Mouse (Mus musculus) cerebellum, adult 9-11 months (tissue): Measurements from ENCODE around the gene Tox2.
A peak's percentile ranks its signal among the peaks of the same experiment; 100 is the strongest.

Experiments
- DNase-seq: peaks from one replicate; pipeline ENCODE4 v3.0.0; 2022

The Tox2 gene

DNA sequence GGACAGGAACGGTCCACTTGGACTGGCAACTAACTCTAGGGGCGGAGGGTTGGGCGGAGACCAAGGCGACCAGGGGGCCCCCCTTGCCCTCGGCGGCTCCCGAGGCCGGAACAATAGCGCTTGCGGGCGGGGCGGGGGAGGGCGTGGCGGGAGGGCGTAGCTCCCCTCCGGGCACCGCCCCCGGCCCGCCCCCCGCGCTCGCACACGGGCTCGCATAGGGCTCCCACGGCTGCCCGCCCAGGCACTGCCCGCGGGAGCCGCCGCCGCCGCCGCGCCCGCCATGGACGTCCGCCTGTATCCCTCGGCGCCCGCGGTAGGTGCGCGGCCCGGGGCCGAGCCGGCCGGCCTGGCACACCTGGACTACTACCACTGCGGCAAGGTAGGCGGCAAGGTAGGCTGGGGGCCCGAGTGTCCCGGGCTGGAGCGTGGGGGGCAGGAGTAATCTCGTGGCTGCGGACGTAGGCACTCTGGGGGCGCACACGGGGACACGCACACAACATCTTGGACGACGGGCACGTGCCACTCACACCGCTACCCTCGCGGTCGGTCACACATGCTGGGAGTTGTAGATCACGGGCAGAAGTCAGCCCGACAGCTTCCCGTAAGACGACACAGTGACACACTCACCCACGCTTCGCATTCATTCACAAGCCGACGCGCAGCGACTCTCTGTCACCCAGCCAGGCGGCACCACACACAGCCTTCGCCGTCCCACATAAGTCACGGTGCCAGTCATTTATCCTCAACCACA is at the start of gene Tox2:
TSS of gene Tox2 (plus strand) at position 242 of the 751 bp plus-strand sequence.
- DNase-seq = no peak

DNA sequence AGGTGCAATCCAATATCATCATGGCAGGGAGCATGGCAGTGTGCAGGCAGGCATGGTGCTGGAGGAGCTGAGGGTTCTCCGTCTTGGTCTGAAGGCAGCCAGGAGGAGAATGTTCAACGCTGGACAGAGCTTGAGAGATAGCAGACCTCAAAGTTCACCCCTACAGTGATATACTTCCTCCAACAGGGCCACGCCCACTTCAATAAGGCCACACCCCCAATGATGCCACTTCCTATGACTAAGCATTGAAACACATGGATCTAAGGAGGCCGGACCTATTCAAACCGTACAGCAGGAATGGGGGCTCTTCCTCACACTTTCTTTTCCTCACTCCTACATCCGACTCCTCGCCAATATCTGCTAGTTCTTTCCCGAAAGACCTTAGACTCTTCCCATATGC is 48.3 kb upstream of the Tox2 start:
- no peak for DNase-seq

DNA sequence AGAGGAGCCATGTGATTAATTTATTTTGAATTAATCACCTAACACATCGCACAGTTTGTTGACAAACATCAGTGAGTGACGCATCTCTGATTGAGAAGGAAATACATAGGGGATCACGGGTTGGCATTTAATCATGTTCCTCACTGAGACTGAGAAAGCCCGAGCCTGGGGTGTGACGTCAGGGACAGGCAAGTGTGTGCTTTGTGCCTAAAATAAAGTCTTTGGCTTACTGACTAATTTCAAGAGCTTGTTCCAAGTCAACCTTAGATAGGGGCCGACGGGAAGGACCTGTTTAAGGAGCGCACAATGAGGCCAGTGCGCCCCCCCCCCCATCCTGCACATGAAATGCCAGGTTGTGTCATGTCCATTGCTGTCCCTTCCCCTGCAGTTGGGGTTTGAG is 43.9 kb upstream of the Tox2 start:
- DNase-seq = no peak

DNA sequence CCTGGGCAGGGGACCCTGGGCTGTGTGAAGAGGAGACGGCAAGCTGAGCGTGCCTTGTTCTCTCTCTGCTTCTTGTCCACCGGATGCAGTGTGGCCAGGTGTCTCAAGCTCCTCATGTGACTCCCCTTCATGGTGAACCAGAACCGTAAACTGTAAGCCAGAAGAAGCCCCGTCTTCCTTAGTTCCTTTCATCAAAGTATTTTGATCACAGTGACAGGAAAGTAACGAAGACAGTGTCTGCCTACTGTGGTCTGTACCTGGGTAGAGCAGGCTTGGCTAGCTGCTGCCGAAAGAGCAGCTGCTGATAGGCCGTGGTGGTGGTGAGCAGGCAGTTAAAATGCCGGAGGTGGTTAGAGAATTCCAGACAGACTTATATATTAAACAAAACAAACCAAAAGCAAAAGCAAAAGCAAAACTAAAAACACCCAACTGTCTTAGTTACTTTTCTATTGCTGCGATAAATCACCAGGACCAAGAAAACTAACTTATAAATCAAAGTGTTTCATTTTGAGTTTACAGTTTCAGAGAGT is 38.4 kb upstream of the Tox2 start:
- DNase-seq = no peak

DNA sequence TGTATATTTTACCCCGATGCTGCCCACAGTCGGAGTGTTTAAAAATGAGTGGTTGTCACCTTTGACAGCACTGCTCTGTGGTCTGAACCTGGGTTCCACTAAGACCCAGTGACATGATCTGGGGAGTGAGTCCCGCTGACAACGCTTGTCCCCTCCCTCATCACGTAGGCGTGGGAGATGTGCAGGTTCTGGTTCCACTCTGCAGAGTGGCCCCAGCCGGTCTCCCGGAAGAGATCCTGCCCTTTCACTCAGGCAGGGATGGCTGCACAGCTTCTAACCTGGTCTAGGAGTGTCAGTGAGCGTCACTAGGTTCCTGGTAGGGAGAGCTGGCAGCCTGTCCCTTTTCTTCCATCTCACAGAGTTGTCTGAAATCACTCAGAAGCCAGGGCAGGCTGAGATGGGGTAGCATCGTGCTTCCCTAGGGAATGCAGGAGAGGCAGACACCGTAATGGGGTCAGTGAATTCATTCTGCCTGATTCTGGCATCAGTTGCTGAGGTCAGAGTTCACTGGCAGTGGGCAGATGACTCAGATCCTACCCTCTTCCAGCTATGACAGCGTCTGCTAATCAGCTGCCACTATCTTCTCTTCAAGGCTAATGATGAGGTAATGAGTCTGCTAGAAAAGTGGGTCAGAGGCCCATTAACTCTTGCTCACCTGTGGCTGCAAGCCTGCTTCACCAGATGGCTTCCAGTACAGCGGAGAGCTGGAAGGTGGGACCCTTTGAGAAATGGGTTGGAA is 36.7 kb upstream of the Tox2 start:
- DNase-seq = peak; percentile 4

DNA sequence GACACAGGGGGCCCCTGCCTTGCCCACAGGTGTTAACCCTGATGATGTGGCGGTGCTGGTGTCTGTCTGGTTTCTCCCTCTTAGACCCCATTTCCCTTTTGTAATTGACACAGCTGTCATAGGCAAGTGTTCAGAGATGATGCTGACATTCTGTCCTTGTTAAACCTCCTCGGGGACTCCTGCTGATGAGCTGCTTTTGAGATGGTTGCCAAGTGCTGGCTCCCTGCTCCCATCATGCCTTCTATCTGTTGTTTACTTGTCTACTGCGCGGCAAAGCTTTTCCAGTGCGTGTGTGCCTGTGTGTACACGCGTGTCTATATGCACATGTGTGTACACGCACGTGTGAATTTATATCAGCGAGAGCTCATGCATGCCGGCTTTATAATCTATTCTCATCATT is 31.0 kb upstream of the Tox2 start:
- DNase-seq = no peak

DNA sequence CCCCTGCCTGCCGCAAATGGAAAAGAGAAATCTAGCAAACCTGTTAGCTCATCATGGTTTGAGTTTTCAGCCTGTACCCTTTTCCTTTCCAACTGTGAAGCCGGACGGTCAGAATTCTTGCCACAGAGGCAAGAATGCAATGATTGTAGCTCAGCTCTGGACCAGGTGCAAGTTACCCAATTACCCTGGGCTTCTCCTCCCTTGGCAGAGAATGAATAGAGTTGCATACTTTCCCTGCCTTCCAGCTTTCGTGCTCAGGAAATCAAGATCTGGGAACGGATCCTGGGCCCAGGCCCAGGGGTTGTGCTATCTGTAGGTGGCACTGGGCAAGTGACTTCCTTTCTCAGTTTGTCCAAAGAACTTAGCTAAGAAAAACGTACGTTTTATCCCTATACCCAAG is 28.9 kb upstream of the Tox2 start:
- no peak for DNase-seq

DNA sequence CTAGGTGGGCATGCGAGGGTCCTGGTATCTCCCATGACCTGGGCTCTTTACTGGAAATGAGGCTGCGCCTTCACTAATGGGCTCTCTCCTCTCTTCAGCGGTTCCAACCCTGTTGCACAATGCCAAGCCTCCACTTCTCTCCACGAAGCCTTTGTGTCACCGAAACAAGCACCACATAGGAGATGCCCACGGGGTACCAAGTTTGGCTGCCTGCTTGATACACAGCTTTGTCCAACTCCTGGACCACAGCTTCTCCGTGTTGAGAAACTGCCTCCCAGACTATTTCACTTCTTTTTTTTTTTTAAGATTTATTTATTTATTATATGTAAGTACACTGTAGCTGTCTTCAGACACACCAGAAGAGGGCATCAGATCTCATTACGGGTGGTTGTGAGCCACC is 27.1 kb upstream of the Tox2 start:
- no peak for DNase-seq

DNA sequence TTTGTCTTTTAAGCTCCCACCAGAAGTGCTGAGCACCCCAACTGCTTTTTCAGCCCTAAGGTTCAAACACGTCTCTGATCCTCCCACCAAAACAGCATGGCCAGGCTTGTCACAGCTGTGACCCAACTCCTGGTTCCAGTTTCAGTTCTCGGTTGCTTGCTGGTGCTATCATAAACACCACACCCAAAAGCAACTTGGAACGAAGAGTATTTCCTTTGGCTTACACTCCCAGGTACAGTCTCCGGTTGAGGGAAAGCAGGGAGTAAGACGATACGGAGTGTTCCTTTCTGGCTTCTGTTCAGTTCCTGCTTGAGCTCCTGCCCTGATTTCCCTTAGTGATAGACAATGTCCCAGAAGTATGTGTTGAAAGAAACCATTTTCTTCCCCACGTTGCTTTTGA is 26.4 kb upstream of the Tox2 start:
- DNase-seq = no peak

DNA sequence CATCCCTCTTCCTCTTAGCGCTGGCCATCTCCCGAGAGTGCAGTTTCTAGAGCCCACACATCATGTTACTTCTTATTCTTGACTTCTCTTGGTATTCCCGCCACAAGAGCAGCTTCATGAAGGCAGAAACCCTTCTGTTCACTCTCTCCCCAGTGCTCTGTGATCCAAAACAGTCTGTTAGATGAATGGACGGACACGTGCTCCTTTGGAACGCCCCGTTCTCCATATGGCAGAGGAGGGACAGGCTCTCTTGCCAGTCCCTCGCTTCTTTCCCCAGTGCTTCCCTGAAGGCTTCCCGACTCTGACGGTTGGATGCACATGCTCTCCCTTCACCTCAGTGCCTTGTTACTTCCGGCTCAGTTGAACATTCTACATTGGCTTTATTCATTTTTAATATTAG is 15.4 kb upstream of the Tox2 start:
- no peak for DNase-seq

DNA sequence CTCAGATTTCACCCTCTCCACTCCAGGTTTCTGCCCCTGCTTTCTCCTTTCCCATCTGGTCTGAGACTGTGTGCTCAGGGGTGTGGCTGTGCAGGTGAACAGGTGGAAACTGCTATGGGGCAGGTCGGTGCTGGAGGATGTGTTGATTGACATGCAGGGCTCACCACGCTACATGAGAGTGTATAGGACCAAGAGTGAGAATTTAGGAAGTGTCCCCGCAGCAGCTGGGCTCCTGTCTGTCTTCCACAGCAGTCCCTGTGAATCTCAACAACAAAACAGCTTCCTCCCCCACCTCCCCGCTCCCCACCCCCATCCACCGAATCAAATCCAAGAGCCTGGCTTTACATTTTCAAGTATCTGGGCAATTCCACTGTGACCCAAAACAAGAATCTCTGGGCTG is 13.3 kb upstream of the Tox2 start:
- no peak for DNase-seq

DNA sequence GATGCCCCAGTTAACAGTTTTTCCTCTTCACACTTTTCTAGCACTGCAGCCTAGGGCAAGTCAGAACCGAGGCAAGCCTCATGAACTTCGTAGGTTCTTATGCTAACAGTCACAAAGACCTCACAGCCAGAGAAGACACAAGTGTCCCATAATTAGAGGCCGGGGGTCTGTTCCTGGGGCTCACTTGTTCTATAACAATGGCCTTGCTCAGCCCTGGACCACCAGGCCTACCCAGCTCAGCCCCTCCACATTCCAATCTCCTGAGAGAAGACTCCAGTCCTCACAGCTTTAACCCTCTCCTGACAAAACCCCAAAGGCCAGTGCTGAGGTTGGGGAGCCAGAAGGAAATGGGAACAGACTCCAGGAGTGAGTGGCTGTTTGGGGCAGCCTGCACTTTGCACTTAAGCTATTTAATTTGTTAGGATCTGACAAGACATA is 12.9 kb upstream of the Tox2 start:
- no peak for DNase-seq

DNA sequence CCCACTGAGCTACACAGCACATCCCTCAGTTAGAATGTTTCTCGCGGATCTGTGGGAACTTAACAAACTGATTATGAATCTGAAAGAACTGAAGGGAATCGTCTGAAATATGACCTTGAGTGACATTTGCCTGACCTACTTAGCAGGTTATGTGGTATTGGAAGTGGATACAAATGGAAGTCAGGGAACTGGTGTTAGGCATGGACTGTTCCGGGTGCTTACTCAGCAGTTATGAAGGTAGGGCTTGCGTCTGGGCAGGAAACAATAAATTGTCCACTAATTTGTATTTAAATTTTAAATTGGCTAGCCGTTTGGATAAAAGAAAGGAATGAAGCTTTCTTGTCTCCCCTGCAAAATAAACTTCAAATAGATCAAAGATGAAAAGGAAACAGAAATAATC is 10.4 kb upstream of the Tox2 start:
- DNase-seq = no peak

DNA sequence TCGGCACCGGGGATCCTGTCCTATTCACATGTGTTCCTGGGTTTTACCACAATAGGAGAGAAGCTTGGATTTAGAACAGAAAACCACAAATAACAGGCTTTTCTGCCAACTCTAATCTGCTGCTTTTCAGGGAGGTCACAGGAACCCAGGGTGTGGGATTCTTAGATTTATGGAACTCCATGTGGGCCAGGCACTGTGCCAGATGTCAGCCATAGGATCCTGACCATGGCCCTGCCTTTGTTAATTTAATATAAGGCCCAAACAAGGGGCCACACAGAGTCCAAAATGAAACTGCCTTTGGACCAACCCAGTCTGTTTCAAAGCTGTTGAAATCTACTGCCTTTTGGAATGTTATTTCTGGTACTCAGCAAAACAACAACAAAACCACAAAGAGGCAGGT is 8.9 kb upstream of the Tox2 start:
- DNase-seq = no peak

DNA sequence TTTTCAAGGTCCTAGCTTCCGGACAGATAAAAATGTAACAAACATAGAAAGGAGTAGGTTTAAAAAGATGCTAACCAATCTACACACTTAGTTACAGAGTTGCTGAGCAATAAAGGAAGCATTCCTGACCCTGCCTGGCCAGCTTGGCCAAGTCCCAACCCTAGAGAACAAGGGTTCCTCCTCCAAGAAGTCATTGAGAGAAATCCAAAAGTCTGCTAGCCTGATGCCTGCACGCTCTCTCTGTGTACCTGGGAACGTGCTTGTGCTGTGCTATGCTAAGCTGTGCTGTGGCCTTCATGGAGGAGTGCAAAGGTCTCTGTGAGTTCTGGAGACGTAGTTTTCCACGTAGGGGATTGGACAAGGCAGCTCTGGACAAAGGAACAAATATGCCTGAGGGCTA is 8.4 kb upstream of the Tox2 start:
- no peak for DNase-seq

DNA sequence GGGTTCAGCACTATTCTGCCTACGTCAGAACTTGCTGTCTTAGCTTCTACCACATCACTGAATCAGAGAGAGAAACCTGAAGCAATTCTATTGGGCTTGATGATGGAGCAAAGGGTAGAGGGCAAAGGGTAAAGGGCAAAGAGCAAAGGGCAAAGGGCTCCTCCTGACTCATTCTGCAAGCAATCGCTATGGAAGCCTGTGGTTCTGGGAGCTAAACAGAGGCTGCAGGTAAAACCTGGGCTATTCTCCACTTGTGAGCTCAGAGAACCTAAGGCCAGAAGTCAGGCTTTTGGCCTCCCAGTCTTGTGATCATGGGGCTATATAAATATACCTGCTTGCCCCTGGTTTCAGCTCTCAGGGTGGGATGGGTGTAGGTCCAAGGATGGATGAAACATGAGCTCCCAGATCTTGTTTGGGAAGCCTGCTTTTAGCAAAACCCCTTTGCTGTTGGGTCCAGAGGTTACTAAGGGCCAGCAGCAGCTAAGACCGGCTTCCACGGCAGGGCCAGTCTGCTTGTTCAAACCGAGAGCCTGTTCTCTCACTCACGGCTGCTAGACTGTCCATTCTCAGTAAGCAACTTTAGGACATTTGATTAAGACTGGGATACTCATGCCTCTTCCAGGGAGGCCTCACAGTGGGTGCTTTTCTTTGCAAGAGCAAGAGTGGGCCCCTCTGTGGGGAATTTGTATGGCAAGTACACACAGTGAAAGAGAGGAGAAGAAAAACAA is 7.7 kb upstream of the Tox2 start:
- no peak for DNase-seq

DNA sequence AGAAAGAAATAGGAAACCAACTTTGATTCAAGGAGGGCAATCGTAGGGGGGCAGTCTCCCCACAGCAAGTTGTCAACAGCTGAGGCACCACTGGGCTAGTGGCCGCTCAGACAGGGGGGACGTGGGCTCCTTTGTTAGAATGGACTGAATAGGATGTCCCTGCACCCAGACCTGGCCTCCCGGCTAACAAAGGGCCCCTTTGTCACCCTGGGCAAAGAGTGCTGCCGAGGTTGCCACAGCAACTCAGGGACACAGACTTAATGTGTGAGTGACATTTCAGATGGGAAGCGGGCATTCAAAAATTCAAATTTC is 7.1 kb upstream of the Tox2 start:
- no peak for DNase-seq

DNA sequence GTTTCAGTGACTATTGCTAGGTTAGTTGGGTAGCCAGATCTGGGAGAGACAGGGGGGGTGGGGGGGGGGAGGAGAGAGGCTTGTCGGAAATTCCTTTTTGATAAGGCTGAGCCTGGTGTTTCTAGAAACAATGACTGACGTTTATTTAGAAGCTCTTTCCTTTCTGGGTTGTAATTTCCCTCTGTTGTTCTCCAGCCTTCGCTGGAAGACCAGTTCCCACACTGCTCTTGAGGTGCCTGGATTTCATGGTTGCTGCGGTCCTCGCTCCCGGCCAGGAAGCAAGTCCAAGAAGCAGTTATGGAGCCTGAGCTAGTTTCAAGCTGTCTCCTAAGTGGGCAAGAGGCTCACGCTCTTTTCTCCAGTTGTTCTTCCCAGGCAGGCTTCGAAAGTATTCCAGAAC is 1.0 kb upstream of the Tox2 start:
- no peak for DNase-seq

DNA sequence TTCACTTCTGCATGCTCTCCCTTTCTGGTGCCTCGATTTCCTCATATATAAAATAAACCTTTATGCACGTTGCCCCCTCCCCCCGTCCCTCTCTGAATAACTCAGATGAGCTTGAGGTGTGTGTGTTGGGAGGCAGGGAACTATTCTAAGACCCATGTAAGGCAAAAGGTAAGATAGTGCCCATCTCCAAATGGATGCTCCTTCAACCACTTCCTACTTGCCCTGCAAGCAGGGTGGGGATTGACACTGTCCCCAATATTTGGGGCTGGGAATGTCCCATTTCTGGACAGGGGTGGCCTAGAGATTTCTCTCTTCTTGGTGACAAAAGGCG is 407 bp upstream of the Tox2 start:
- no peak for DNase-seq

DNA sequence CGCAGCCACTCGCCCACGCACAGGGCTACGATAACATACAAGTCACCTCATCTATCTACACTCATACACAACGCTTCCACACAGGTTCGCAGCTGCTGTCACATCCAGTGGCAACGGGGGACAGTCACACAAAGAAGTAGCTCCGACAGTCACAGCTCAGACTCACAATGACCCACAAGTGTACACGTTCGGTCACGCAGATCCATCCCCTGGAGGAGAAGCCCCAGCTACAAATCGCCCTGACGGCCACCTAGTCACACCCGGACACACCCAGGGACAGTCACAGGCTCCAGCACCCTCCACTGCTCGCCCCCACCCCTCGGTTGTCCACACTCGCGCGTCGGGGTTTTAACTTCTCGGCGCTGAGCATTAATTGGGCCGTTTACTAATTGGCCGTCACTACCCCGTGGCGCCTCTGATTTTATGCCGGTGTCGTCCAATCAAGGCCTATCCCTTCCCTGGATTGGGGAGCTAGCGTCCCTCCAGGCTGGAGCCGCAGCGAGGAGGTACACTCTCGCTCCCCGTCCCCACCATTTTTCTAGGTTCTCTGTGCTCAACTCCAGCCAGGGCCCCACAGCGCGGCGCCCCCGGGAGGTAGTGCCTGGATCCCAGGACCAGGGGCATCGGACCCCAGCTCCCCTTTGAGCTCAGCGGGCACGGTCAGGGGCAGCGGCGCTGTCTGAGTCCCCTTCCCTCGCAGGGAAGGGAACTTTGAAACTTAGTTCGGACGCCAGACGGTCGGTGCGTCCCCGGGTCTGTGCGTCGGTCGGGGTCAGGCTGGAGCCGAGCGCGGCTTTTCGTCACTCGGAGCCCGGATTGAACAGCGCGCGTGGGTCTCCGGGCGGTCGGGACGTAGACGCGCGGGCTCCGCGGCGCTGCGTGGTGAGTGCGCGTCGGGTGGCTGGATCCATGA is 966 bp downstream of the Tox2 start:
- DNase-seq = no peak

DNA sequence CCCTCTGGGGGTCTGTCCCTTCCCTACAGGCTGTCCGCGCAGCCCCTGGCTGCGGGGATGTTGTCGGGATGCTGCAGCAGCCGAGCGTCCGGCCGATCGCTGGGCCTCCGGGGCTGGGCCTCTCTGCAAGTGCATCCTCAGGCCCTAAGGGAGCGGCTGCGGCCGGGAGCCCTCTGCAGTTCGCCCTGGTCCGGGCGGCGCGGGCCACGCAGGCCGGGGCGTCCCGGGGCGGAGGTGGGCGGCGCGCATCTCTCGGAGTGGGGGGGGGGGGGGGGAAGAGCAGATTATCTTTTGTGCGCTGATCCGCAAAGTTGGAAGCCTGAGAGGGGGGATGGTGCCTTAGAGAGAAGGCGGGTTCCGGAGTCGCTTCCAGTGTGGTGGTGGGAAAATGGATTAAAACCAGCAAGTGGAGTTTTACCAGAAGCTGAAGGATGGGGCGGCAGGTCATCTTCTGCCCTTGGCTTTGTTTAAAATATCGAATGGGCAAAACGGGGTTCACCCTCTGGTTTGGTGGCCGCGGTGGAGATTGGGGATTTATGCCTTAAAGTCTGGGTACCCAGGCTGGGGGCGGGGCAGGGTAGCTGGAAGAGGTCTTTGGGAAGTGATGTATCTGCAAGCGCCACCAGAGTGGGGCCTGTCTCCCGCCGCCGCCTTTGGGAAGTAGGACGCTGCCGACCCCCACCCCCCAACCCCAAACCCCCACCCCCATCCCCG is 1.8 kb downstream of the Tox2 start:
- DNase-seq = no peak

DNA sequence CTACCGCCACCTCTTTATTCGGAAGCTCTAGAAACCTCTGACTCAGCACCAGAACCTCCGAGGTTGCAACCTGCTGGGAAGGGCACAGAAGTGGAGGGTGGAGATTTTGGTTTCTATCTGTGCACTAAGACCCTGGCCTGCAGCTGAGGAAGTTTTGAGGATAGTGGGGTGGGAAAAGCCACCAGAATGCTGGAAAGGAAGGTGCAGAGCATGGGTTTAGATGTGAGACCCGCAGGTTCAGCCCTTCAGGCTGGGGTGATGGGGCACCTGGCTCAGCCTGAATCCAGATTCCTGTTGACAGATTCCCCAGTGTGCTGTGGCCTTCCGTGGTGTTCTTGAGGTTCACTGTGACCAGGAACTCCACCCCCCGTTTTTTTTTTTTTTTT is 2.3 kb downstream of the Tox2 start:
- DNase-seq = no peak
